Mouse (Mus musculus): ENCODE results near the gene Dcaf11. TPM values are rescaled to one million over a fixed set of nuclear protein-coding genes. Genes with fewer than 3 reads are reported as not detected.

Dcaf11 gene
- polyA plus RNA-seq, 1 experiment from 2014 or later, result 81.5 TPM

- Histone ChIP-seq H3K36me3 (ENCODE audit: control insufficient read depth, insufficient read depth, low read length) (no peaks in the 10 kb centered on the region), H3K4me3 (ENCODE audit: low read depth, low read length) (no peak overlapping the region), H3K27me3 (ENCODE audit: control insufficient read depth, insufficient read depth, low read length) (peaks cover 11% of the 10 kb centered on the region; the same call in 1 of the 2 replicates), H3K9ac (ENCODE audit: low read depth, low read length) (no peak overlapping the region), H3K4me1 (replicated peaks; ENCODE audit: control insufficient read depth, insufficient read depth, low read length) (no peaks in the 10 kb centered on the region), H3K9me3 (ENCODE audit: control insufficient read depth, low read length) (no peaks in the 10 kb centered on the region), H3K27ac (ENCODE audit: low read depth, low read length) (no peak overlapping the region), H3K4me2 (replicated peaks; ENCODE audit: low read depth, low read length) (no peak overlapping the region)
- DNase-seq (ENCODE audit: low spot score) (no peak), ATAC-seq (ENCODE audit: low FRiP score) (no peak)
- 62% methylated on average over 4 of the region's 4 CpGs for WGBS
Observed at GRCm38 (mm10) chr14:55524062-55524461, 35.7 kb upstream of the Dcaf11 start.

- ATAC-seq (ENCODE audit: low FRiP score) (no peak), DNase-seq (ENCODE audit: low spot score) (no peak)
- Histone ChIP-seq H3K27ac (ENCODE audit: low read depth, low read length) (no peak within 1 kb of the TSS), H3K36me3 (ENCODE audit: control insufficient read depth, insufficient read depth, low read length) (no peaks in the 10 kb centered on the region), H3K9ac (ENCODE audit: low read depth, low read length) (no peak within 1 kb of the TSS), H3K9me3 (ENCODE audit: control insufficient read depth, low read length) (no peaks in the 10 kb centered on the region), H3K4me1 (replicated peaks; ENCODE audit: control insufficient read depth, insufficient read depth, low read length) (no peaks in the 10 kb centered on the region), H3K4me3 (ENCODE audit: low read depth, low read length) (no peak within 1 kb of the TSS), H3K4me2 (replicated peaks; ENCODE audit: low read depth, low read length) (no peak within 1 kb of the TSS), H3K27me3 (ENCODE audit: control insufficient read depth, insufficient read depth, low read length) (peaks cover 8% of the 10 kb centered on the region; the same call in 1 of the 2 replicates)
- WGBS, result 50% methylated on average over 8 of the region's 8 CpGs
Observed at GRCm38 (mm10) chr14:55524785-55525184, 35.0 kb upstream of the Dcaf11 start, which contains the start of gene Nrl. TSS of gene Nrl (minus strand) at chr14:55524981.

- H3K9ac ChIP-seq (ENCODE audit: low read depth, low read length), result no peak overlapping the region
- 84% methylated on average over 2 of the region's 2 CpGs for WGBS
- DNase-seq (ENCODE audit: low spot score) (no peak), ATAC-seq (ENCODE audit: low FRiP score) (no peak)
- no peak overlapping the region for H3K4me2 ChIP-seq (replicated peaks; ENCODE audit: low read depth, low read length)
- peaks cover 3% of the 10 kb centered on the region; the same call in 1 of the 2 replicates for H3K27me3 ChIP-seq (ENCODE audit: control insufficient read depth, insufficient read depth, low read length)
- H3K27ac ChIP-seq (ENCODE audit: low read depth, low read length), result no peak overlapping the region
- no peaks in the 10 kb centered on the region for H3K36me3 ChIP-seq (ENCODE audit: control insufficient read depth, insufficient read depth, low read length)
- no peaks in the 10 kb centered on the region for H3K4me1 ChIP-seq (replicated peaks; ENCODE audit: control insufficient read depth, insufficient read depth, low read length)
- no peaks in the 10 kb centered on the region for H3K9me3 ChIP-seq (ENCODE audit: control insufficient read depth, low read length)
- H3K4me3 ChIP-seq (ENCODE audit: low read depth, low read length), result no peak overlapping the region
Observed at GRCm38 (mm10) chr14:55526674-55527073, 33.1 kb upstream of the Dcaf11 start.

- no peak overlapping the region for H3K4me3 ChIP-seq (ENCODE audit: low read depth, low read length)
- WGBS, result 15% methylated on average over 3 of the region's 3 CpGs
Observed at GRCm38 (mm10) chr14:55527940-55528339, 31.9 kb upstream of the Dcaf11 start.

GRCm38 (mm10) chr14:55536116-55536745 is 23.6 kb upstream of the Dcaf11 start:
- WGBS, result 56% methylated on average over 6 of the region's 6 CpGs
- peak; percentile 60 for DNase-seq (ENCODE audit: low spot score)
- no peak overlapping the region for H3K4me3 ChIP-seq (ENCODE audit: low read depth, low read length)

More at GRCm38 (mm10) chr14:55527940-55528339, 31.9 kb upstream of the Dcaf11 start:
- H3K9me3 ChIP-seq (ENCODE audit: control insufficient read depth, low read length), result no peaks in the 10 kb centered on the region
- H3K4me2 ChIP-seq (replicated peaks; ENCODE audit: low read depth, low read length), result no peak overlapping the region
- no peak overlapping the region for H3K27ac ChIP-seq (ENCODE audit: low read depth, low read length)
- no peaks in the 10 kb centered on the region for H3K36me3 ChIP-seq (ENCODE audit: control insufficient read depth, insufficient read depth, low read length)
- peak; percentile 48 for DNase-seq (ENCODE audit: low spot score)
- no peaks in the 10 kb centered on the region for H3K4me1 ChIP-seq (replicated peaks; ENCODE audit: control insufficient read depth, insufficient read depth, low read length)
- no peak overlapping the region for H3K9ac ChIP-seq (ENCODE audit: low read depth, low read length)
- H3K27me3 ChIP-seq (ENCODE audit: control insufficient read depth, insufficient read depth, low read length), result no peaks in the 10 kb centered on the region
- ATAC-seq (ENCODE audit: low FRiP score), result no peak

GRCm38 (mm10) chr14:55540067-55540786 is 19.6 kb upstream of the Dcaf11 start, which contains the start of gene Pck2:
TSS of gene Pck2 (plus strand) at chr14:55540266.
- 0 out of 2 replicates have a peak, but pooled peaks cover 2% of the 10 kb centered on the region for H3K36me3 ChIP-seq (ENCODE audit: control insufficient read depth, insufficient read depth, low read length)
- H3K27me3 ChIP-seq (ENCODE audit: control insufficient read depth, insufficient read depth, low read length), result no peaks in the 10 kb centered on the region
- DNase-seq (ENCODE audit: low spot score), result peak; percentile 76
- peak within 1 kb of the TSS; percentile 42 for H3K4me3 ChIP-seq (ENCODE audit: low read depth, low read length)
- H3K4me2 ChIP-seq (replicated peaks; ENCODE audit: low read depth, low read length), result peak within 1 kb of the TSS; percentile 58
- peak within 1 kb of the TSS; percentile 52 for H3K9ac ChIP-seq (ENCODE audit: low read depth, low read length)
- peak within 1 kb of the TSS; percentile 17; the same call in 1 of the 2 replicates for H3K27ac ChIP-seq (ENCODE audit: low read depth, low read length)
- H3K9me3 ChIP-seq (ENCODE audit: control insufficient read depth, low read length), result no peaks in the 10 kb centered on the region
- peak; percentile 86 for ATAC-seq (ENCODE audit: low FRiP score)
- no peaks in the 10 kb centered on the region for H3K4me1 ChIP-seq (replicated peaks; ENCODE audit: control insufficient read depth, insufficient read depth, low read length)
- under 1% methylated on average over 31 of the region's 32 CpGs for WGBS

More at GRCm38 (mm10) chr14:55536116-55536745, 23.6 kb upstream of the Dcaf11 start:
- no peaks in the 10 kb centered on the region for H3K36me3 ChIP-seq (ENCODE audit: control insufficient read depth, insufficient read depth, low read length)
- H3K9me3 ChIP-seq (ENCODE audit: control insufficient read depth, low read length), result no peaks in the 10 kb centered on the region
- no peak overlapping the region for H3K9ac ChIP-seq (ENCODE audit: low read depth, low read length)
- ATAC-seq (ENCODE audit: low FRiP score), result no peak
- H3K27me3 ChIP-seq (ENCODE audit: control insufficient read depth, insufficient read depth, low read length), result no peaks in the 10 kb centered on the region
- H3K27ac ChIP-seq (ENCODE audit: low read depth, low read length), result no peak overlapping the region
- H3K4me2 ChIP-seq (replicated peaks; ENCODE audit: low read depth, low read length), result no peak overlapping the region
- no peaks in the 10 kb centered on the region for H3K4me1 ChIP-seq (replicated peaks; ENCODE audit: control insufficient read depth, insufficient read depth, low read length)

GRCm38 (mm10) chr14:55540787-55541321 is 19.0 kb upstream of the Dcaf11 start:
- DNase-seq (ENCODE audit: low spot score), result peak; percentile 71
- H3K27me3 ChIP-seq (ENCODE audit: control insufficient read depth, insufficient read depth, low read length), result no peaks in the 10 kb centered on the region
- H3K9me3 ChIP-seq (ENCODE audit: control insufficient read depth, low read length), result no peaks in the 10 kb centered on the region
- H3K4me2 ChIP-seq (replicated peaks; ENCODE audit: low read depth, low read length), result peak overlapping the region; percentile 58
- H3K36me3 ChIP-seq (ENCODE audit: control insufficient read depth, insufficient read depth, low read length), result 0 out of 2 replicates have a peak, but pooled peaks cover 2% of the 10 kb centered on the region
- peak overlapping the region; percentile 42 for H3K4me3 ChIP-seq (ENCODE audit: low read depth, low read length)
- WGBS, result 12% methylated on average over 9 of the region's 10 CpGs
- peak overlapping the region; percentile 52 for H3K9ac ChIP-seq (ENCODE audit: low read depth, low read length)
- H3K4me1 ChIP-seq (replicated peaks; ENCODE audit: control insufficient read depth, insufficient read depth, low read length), result no peaks in the 10 kb centered on the region
- peak overlapping the region; percentile 17; the same call in 1 of the 2 replicates for H3K27ac ChIP-seq (ENCODE audit: low read depth, low read length)
- peak; percentile 41; the same call in 1 of the 2 replicates for ATAC-seq (ENCODE audit: low FRiP score)

- DNase-seq (ENCODE audit: low spot score), result no peak
Observed at GRCm38 (mm10) chr14:55542268-55542667, 17.5 kb upstream of the Dcaf11 start.

More at GRCm38 (mm10) chr14:55542268-55542667, 17.5 kb upstream of the Dcaf11 start:
- no peak overlapping the region for H3K4me3 ChIP-seq (ENCODE audit: low read depth, low read length)
- no peaks in the 10 kb centered on the region for H3K4me1 ChIP-seq (replicated peaks; ENCODE audit: control insufficient read depth, insufficient read depth, low read length)
- no peak for ATAC-seq (ENCODE audit: low FRiP score)
- 96% methylated on average over 12 of the region's 12 CpGs for WGBS
- H3K4me2 ChIP-seq (replicated peaks; ENCODE audit: low read depth, low read length), result no peak overlapping the region
- H3K36me3 ChIP-seq (ENCODE audit: control insufficient read depth, insufficient read depth, low read length), result 0 out of 2 replicates have a peak, but pooled peaks cover 2% of the 10 kb centered on the region
- H3K9me3 ChIP-seq (ENCODE audit: control insufficient read depth, low read length), result no peaks in the 10 kb centered on the region
- H3K9ac ChIP-seq (ENCODE audit: low read depth, low read length), result no peak overlapping the region
- no peak overlapping the region for H3K27ac ChIP-seq (ENCODE audit: low read depth, low read length)
- H3K27me3 ChIP-seq (ENCODE audit: control insufficient read depth, insufficient read depth, low read length), result no peaks in the 10 kb centered on the region
